Mouse (Mus musculus) megakaryocyte, embryonic 14.5 days (primary cell): ENCODE measurements around the gene Nfkbia.

Experiments used
- FLI1 ChIP-seq: IDR thresholded peaks from 2 replicates; pipeline ENCODE4 v1.6.1; 2012; ENCODE audit warnings: low read length, inconsistent platforms, mixed read lengths
- GATA1 ChIP-seq: IDR thresholded peaks from 3 replicates; pipeline ENCODE4 v1.6.1; 2012; ENCODE audit warnings: mixed read lengths, low read length, inconsistent platforms, borderline replicate concordance

- no peak for TF ChIP-seq GATA1
- TF ChIP-seq FLI1: no peak
Observed at GRCm38 (mm10) chr12:55482732-55483131, 9.7 kb downstream of the Nfkbia start.
